Mouse (Mus musculus) heart, postnatal 0 days (tissue): ENCODE data around the gene Nuak2. TPM values are rescaled to one million over a fixed set of nuclear protein-coding genes. Genes with fewer than 3 reads are reported as not detected.

ENCODE experiments used
- ATAC-seq: fragments of 200-750 bp; cut with Nextera tagmentation; 2 replicates; pipeline ENCODE4 v1.8.0; 2017; ENCODE audit warnings: low read depth, moderate number of reproducible peaks, moderate library complexity; ENCODE audit not compliant: insufficient read depth
- DNase-seq: peaks from one replicate; pipeline ENCODE4 v3.0.0-alpha.2; 2016; ENCODE audit warnings: low spot score
- H3K27ac ChIP-seq: fragments of 300-500 bp; sonication (generic); 2 replicates; pipeline ENCODE4 v1.5.1; 2014; ENCODE audit warnings: low read depth, mild to moderate bottlenecking
- H3K27me3 ChIP-seq: fragments of 300-500 bp; sonication (generic); 2 replicates; pipeline ENCODE4 v1.6.1; 2014; ENCODE audit warnings: low read length, mixed read lengths; ENCODE audit not compliant: control insufficient read depth, insufficient read depth
- H3K36me3 ChIP-seq: fragments of 300-500 bp; sonication (generic); replicated peaks from 2 replicates; pipeline ENCODE4 v1.6.1; 2014; ENCODE audit warnings: low read length, mixed read lengths; ENCODE audit not compliant: control insufficient read depth, insufficient read depth
- H3K4me1 ChIP-seq: fragments of 300-500 bp; sonication (generic); 2 replicates; pipeline ENCODE4 v1.6.1; 2014; ENCODE audit warnings: antibody characterized with exemption; ENCODE audit not compliant: control insufficient read depth, insufficient read depth
- H3K4me2 ChIP-seq: fragments of 300-500 bp; sonication (generic); 2 replicates; pipeline ENCODE4 v1.6.1; 2014; ENCODE audit warnings: low read depth, mild to moderate bottlenecking, low read length, moderate library complexity
- H3K4me3 ChIP-seq: fragments of 300-500 bp; sonication (generic); 2 replicates; pipeline ENCODE4 v1.5.1; 2014; ENCODE audit warnings: low read depth, low read length
- H3K9ac ChIP-seq: fragments of 300-500 bp; sonication (generic); replicated peaks from 2 replicates; pipeline ENCODE4 v1.6.1; 2014; ENCODE audit warnings: low read depth, low read length, mixed read lengths
- H3K9me3 ChIP-seq: fragments of 300-500 bp; sonication (generic); replicated peaks from 2 replicates; pipeline ENCODE4 v1.6.1; 2016; ENCODE audit warnings: low read length; ENCODE audit not compliant: control insufficient read depth
- CTCF ChIP-seq: IDR thresholded peaks from 2 replicates; pipeline ENCODE4 v1.5.1; 2016; ENCODE audit warnings: antibody characterized with exemption, control low read depth, low read depth
- EP300 ChIP-seq: IDR thresholded peaks from 2 replicates; pipeline ENCODE4 v1.6.1; 2016; ENCODE audit warnings: antibody characterized with exemption, low read depth
- WGBS: fragments of 180-500 bp; shearing (Covaris S2); extraction: QIAGEN DNeasy Blood & Tissue Kit; methylation state at CpG from one replicate; pipeline ENCODE4 v1.1.7; 2014; 5-methylcytosine and 5-hydroxymethylcytosine counted together
- polyA plus RNA-seq: library from polyadenylated mRNA; unstranded; fragments of >200 nt; fragmentation: Nextera tagmentation; extraction: Ambion mirVana; gene quantifications from 2 replicates; pipeline ENCODE4 v1.2.1, GENCODE M21; 2015
- total RNA-seq: library from RNA; depleted of rRNA; stranded (reverse); fragments of >200 nt; gene quantifications from 2 replicates; pipeline ENCODE4 v1.2.3, GENCODE M21; 2014; ENCODE audit warnings: low replicate concordance; rRNA removed

Nuak2 gene
- total and polyA plus RNA-seq, 2 experiments from 2014 or later, result 0.76 to 2.2 TPM

- DNase-seq (no peak), ATAC-seq (no peak)
- WGBS, result 67% methylated on average over 10 of the region's 10 CpGs
- TF ChIP-seq EP300, result no peak
- no peak for TF ChIP-seq CTCF
- Histone ChIP-seq H3K9me3 (no peaks in the 10 kb centered on the region), H3K27me3 (no peaks in the 10 kb centered on the region), H3K4me3 (no peak overlapping the region), H3K4me1 (peaks cover 15% of the 10 kb centered on the region), H3K36me3 (peaks cover 25% of the 10 kb centered on the region), H3K27ac (no peak overlapping the region), H3K4me2 (no peak overlapping the region), H3K9ac (no peak overlapping the region)
Observed at GRCm38 (mm10) chr1:132381929-132382328, 66.0 kb downstream of the Nuak2 start.

Other genes starting within 250 kb of the Nuak2 start
- 4.4 and 4.5 TPM in 2 replicates for gene Mfsd4a, start 248.1 kb upstream of the Nuak2 start, total RNA-seq
- gene Mfsd4a, start 248.1 kb upstream of the Nuak2 start, polyA plus RNA-seq, result 4.2 and 6.4 TPM in 2 replicates
- 4.0 and 6.2 TPM in 2 replicates for gene Cdk18, start 176.4 kb upstream of the Nuak2 start, total RNA-seq
- gene Cdk18, start 176.4 kb upstream of the Nuak2 start, polyA plus RNA-seq, result 1.9 and 2.0 TPM in 2 replicates
- not detected in 2 replicates for gene Lemd1, start 124.7 kb upstream of the Nuak2 start, total RNA-seq
- gene Lemd1, start 124.7 kb upstream of the Nuak2 start, polyA plus RNA-seq, result not detected in 2 replicates
- 0.39 TPM in 1 of 2 replicates, not detected in the other for gene AC124108.1, start 124.7 kb upstream of the Nuak2 start, total RNA-seq
- not detected in 2 replicates for gene AC124108.1, start 124.7 kb upstream of the Nuak2 start, polyA plus RNA-seq
- not detected in 2 replicates for gene Gm10188, start 86.4 kb upstream of the Nuak2 start, total RNA-seq
- gene Gm10188, start 86.4 kb upstream of the Nuak2 start, polyA plus RNA-seq, result not detected in 2 replicates
- gene Klhdc8a, start 17.5 kb upstream of the Nuak2 start, total RNA-seq, result 0.12 and 2.3 TPM in 2 replicates
- 0.68 and 0.95 TPM in 2 replicates for gene Klhdc8a, start 17.5 kb upstream of the Nuak2 start, polyA plus RNA-seq
- 19.9 and 20.4 TPM in 2 replicates for gene Tmcc2, start 75.2 kb downstream of the Nuak2 start, total RNA-seq
- gene Tmcc2, start 75.2 kb downstream of the Nuak2 start, polyA plus RNA-seq, result 4.6 and 6.5 TPM in 2 replicates
- gene Dstyk, start 101.4 kb downstream of the Nuak2 start, total RNA-seq, result 6.7 and 37.6 TPM in 2 replicates
- 6.3 and 6.7 TPM in 2 replicates for gene Dstyk, start 101.4 kb downstream of the Nuak2 start, polyA plus RNA-seq
- gene Rbbp5, start 161.2 kb downstream of the Nuak2 start, total RNA-seq, result 21.6 and 35.3 TPM in 2 replicates
- 15.8 and 17.8 TPM in 2 replicates for gene Rbbp5, start 161.2 kb downstream of the Nuak2 start, polyA plus RNA-seq
- 0.23 and 3.5 TPM in 2 replicates for gene Tmem81, start 190.1 kb downstream of the Nuak2 start, total RNA-seq
- gene Tmem81, start 190.1 kb downstream of the Nuak2 start, polyA plus RNA-seq, result 0.20 and 0.51 TPM in 2 replicates
- 1.4 and 4.4 TPM in 2 replicates for gene Cntn2, start 227.1 kb downstream of the Nuak2 start, total RNA-seq
- gene Cntn2, start 227.1 kb downstream of the Nuak2 start, polyA plus RNA-seq, result 0.52 and 1.0 TPM in 2 replicates